Mouse (Mus musculus): ENCODE results near the gene Ahnak2.

DNA sequence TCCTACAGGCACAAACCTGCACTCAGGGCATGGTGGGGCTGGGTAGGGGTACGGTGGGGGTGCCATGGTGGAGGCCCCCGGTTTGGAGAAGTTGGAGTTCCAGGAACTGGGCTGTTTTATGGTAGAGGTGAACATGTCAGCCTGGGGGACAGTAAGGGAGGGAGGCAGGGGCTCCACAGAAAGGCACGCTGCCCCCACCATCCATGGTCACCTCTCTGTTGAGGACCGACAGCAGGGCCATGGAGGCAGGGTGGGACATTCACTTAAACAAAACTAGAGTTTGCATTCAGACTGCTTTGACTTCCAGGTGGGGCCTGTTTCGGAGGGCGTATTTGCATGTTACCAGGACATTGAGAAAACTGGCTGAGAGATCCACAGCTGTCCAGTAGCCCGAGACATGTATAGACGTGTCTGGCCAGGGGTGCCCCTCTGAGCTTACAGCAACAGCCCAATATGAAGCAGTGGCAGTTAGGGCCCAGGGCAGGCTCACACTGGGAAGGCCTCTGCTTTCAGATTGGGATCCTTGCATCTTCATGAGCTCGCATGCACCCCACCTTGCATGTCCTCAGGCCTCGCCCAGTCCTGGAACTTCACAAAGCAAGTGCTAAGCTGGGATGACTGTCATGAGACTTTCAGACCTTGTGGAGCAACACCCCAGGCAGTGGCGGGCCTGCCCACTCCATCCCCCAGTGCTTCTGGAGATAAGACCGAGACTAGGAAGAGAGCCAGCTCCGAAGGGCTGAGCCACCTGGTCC, 8.7 kb downstream of the Ahnak2 start:
- TF ChIP-seq POLR2A (IDR thresholded peaks at IDR 0.05; ENCODE audit: insufficient read length, low read depth), result peak; percentile 39
- peak in 1 of 3 experiments; percentile 55 for TF ChIP-seq MYOG (IDR thresholded peaks at IDR 0.05; ENCODE audit: control insufficient read depth in 1 of 3, insufficient read depth in 1 of 3, insufficient read length in 2 of 3, low read depth in 2 of 3)
- TF ChIP-seq MAX (IDR thresholded peaks at IDR 0.05; ENCODE audit: low read depth), result no peak
- no peak for TF ChIP-seq USF1 (IDR thresholded peaks at IDR 0.05; ENCODE audit: low read depth)
- TF ChIP-seq MYOD1 (IDR thresholded peaks at IDR 0.05; ENCODE audit: control insufficient read depth in 1 of 3, insufficient read length in 2 of 3, low read depth in 2 of 3), result no peak
- TF ChIP-seq POLR2AphosphoS2 (IDR thresholded peaks at IDR 0.05; ENCODE audit: insufficient read length, low read depth), result peak; percentile 17
- TF ChIP-seq CEBPB (IDR thresholded peaks at IDR 0.05; ENCODE audit: insufficient read depth, poor library complexity, severe bottlenecking), result no peak
- TF ChIP-seq TCF12 (IDR thresholded peaks at IDR 0.05; ENCODE audit: insufficient read depth, poor library complexity, severe bottlenecking), result peak; percentile 26
- TF ChIP-seq TCF3 (IDR thresholded peaks at IDR 0.05; ENCODE audit: insufficient read length, low read depth), result no peak
- no peak for TF ChIP-seq SRF (IDR thresholded peaks at IDR 0.05; ENCODE audit: control insufficient read depth, insufficient read length, low read depth)
- no peak for TF ChIP-seq E2F4 (IDR thresholded peaks at IDR 0.05; ENCODE audit: insufficient read depth)
- no peak for TF ChIP-seq REST (IDR thresholded peaks at IDR 0.05; ENCODE audit: insufficient read depth, insufficient read length)
